Comparison of ENCODE assay signal across 11 mouse cellular contexts in genomic region chr5:25058417-25058816, GRCm38 (mm10). TPM values are rescaled to one million over a fixed set of nuclear protein-coding genes. Genes with fewer than 3 reads are reported as not detected.
DNase-seq lines count a peak whose midpoint lies in the region; ATAC-seq and TF ChIP-seq lines count a peak whose summit lies in the region.
"Had no signal": no experiment of that assay in that cellular context is flagged by ENCODE, and none has a peak within 500 bp of the region (broad histone marks: within the 10 kb centered on the region; RNA-seq: fewer than 3 reads in every experiment).

No protein-coding gene starts in this region.

- intact Hi-C loops in heart, postnatal 14 days (cut with DNase I), result no loop called here

- 39% methylated on average over 7 of the region's 7 CpGs for WGBS in hindbrain, embryonic 14.5 days
- 45% methylated on average over 6 of the region's 7 CpGs for WGBS in hindbrain, embryonic 16.5 days

- H3K27me3 ChIP-seq in hindbrain, embryonic 14.5 days (ENCODE audit: control insufficient read depth, insufficient read depth, low read length), result no peaks in the 10 kb centered on the region
- no peaks in the 10 kb centered on the region for H3K27me3 ChIP-seq in hindbrain, embryonic 16.5 days (replicated peaks; ENCODE audit: control insufficient read depth, insufficient read depth, low read length)

- no peak overlapping the region for H3K27ac ChIP-seq in hindbrain, embryonic 14.5 days
- H3K27ac ChIP-seq in hindbrain, embryonic 16.5 days (ENCODE audit: low read depth, low read length), result no peak overlapping the region
- peak overlapping the region; percentile 61 for H3K27ac ChIP-seq in cortical plate, adult 2 months (ENCODE audit: insufficient read depth, low read length)
- H3K27ac ChIP-seq: heart, embryonic 15.5 days; liver, embryonic 15.5 days had no signal

- H3K9ac ChIP-seq in hindbrain, embryonic 14.5 days, result no peak overlapping the region
- H3K9ac ChIP-seq in hindbrain, embryonic 16.5 days (ENCODE audit: low read depth, low read length), result no peak overlapping the region
- H3K9ac ChIP-seq: heart, embryonic 15.5 days; liver, embryonic 15.5 days had no signal

- no peak for TF ChIP-seq CTCF in cortical plate, adult 2 months (IDR thresholded peaks at IDR 0.05; ENCODE audit: extremely low read depth, insufficient read depth, low read length)

- DNase-seq in hindbrain, embryonic 14.5 days (ENCODE audit: low spot score), result no peak
- DNase-seq in heart, postnatal 14 days, result peak; percentile 58 to 67
- peak; percentile 42 for DNase-seq in lung, postnatal 36 days
- no peak for DNase-seq in testis, postnatal 14 days (ENCODE audit: low spot score)
- DNase-seq in natural killer cell, adult 2 months (ENCODE audit: low spot score in 2 of 2), result no peak

- H3K4me2 ChIP-seq in hindbrain, embryonic 14.5 days (replicated peaks), result peak overlapping the region; percentile 23; the same call in 1 of the 2 replicates
- H3K4me2 ChIP-seq in hindbrain, embryonic 16.5 days (ENCODE audit: low read length), result no peak overlapping the region
- H3K4me2 ChIP-seq: heart, embryonic 15.5 days; liver, embryonic 15.5 days had no signal

- no peaks in the 10 kb centered on the region for H3K36me3 ChIP-seq in hindbrain, embryonic 14.5 days (replicated peaks; ENCODE audit: control insufficient read depth, insufficient read depth)
- no peaks in the 10 kb centered on the region for H3K36me3 ChIP-seq in hindbrain, embryonic 16.5 days (ENCODE audit: control insufficient read depth, insufficient read depth, low read length)
- H3K36me3 ChIP-seq: forebrain, embryonic 10.5 days; heart, embryonic 15.5 days; liver, embryonic 15.5 days had no signal

- no peak for ATAC-seq in hindbrain, embryonic 14.5 days (ENCODE audit: low FRiP score)
- no peak for ATAC-seq in hindbrain, embryonic 16.5 days
- ATAC-seq: activated CD4-positive, CD25-positive, alpha-beta regulatory T cell, adult 4 months had no signal

- H3K4me1 ChIP-seq in hindbrain, embryonic 14.5 days (replicated peaks; ENCODE audit: control insufficient read depth, insufficient read depth, low read length), result peaks cover 25% of the 10 kb centered on the region
- H3K4me1 ChIP-seq in hindbrain, embryonic 16.5 days (ENCODE audit: control insufficient read depth, insufficient read depth, low read depth, low read length), result peaks cover 21% of the 10 kb centered on the region
- peaks cover 19% of the 10 kb centered on the region for H3K4me1 ChIP-seq in cortical plate, adult 2 months (ENCODE audit: control insufficient read depth, insufficient read depth, low read length)
- H3K4me1 ChIP-seq: liver, embryonic 15.5 days had no signal

- no peaks in the 10 kb centered on the region for H3K9me3 ChIP-seq in hindbrain, embryonic 14.5 days (ENCODE audit: control insufficient read depth, low read length)
- no peaks in the 10 kb centered on the region for H3K9me3 ChIP-seq in hindbrain, embryonic 16.5 days (ENCODE audit: control insufficient read depth, low read length)
- H3K9me3 ChIP-seq: forebrain, embryonic 10.5 days; heart, embryonic 15.5 days; liver, embryonic 15.5 days had no signal

- H3K4me3 ChIP-seq in hindbrain, embryonic 14.5 days (replicated peaks; ENCODE audit: low read length), result no peak overlapping the region
- no peak overlapping the region for H3K4me3 ChIP-seq in hindbrain, embryonic 16.5 days (ENCODE audit: low read length)
- peak overlapping the region; percentile 46 for H3K4me3 ChIP-seq in cortical plate, adult 2 months (ENCODE audit: insufficient read depth, low read length)
- H3K4me3 ChIP-seq: forebrain, embryonic 10.5 days; heart, embryonic 15.5 days; liver, embryonic 15.5 days had no signal

- TF ChIP-seq POLR2A in cortical plate, adult 2 months (IDR thresholded peaks at IDR 0.05; ENCODE audit: extremely low read depth, insufficient read depth, low read length), result no peak

RNA-seq across cellular contexts. Expression of gene Prkag2, which starts 42.0 kb away (rescaled TPM):
- 105 and 106 TPM in 2 replicates for polyA plus RNA-seq in hindbrain, embryonic 14.5 days (2014; fragmentation: Nextera tagmentation; extraction: Ambion mirVana)
- 96.6 and 111 TPM in 2 replicates for polyA plus RNA-seq in hindbrain, embryonic 16.5 days (2015; fragmentation: Nextera tagmentation; extraction: Ambion mirVana)
- polyA plus RNA-seq in cortical plate, adult 2 months (2012; rRNA removed), result 103 and 117 TPM in 2 replicates
- 10 to 100 TPM; 41.9 to 43.5 TPM for total RNA-seq in heart, postnatal 14 days (2021)

Comparison
In these comparisons a context has a peak if more than half of its experiments do, and no peak if none do; other contexts are left out.
1. DNase-seq: peak in heart, postnatal 14 days (2 of 2) and lung, postnatal 36 days (single experiment); none in hindbrain, embryonic 14.5 days (single experiment), testis, postnatal 14 days (single experiment) and natural killer cell, adult 2 months (0 of 2).